Mouse (Mus musculus) retina, embryonic 14.5 days (tissue): Measurements from ENCODE around the gene Gpc6.

Source experiments
- DNase-seq: peaks from one replicate; pipeline ENCODE4 v3.0.0-alpha.2; 2015; ENCODE audit warnings: low spot score

Gene Gpc6

GRCm38 (mm10) chr14:117473378-117473777, 548.3 kb downstream of the Gpc6 start:
- DNase-seq: no peak

GRCm38 (mm10) chr14:117478879-117479278, 553.8 kb downstream of the Gpc6 start:
- DNase-seq: no peak

- DNase-seq: peak; percentile 31
Measured at GRCm38 (mm10) chr14:117487161-117487754, 562.1 kb downstream of the Gpc6 start.

- DNase-seq: no peak
Measured at GRCm38 (mm10) chr14:117490469-117490868, 565.4 kb downstream of the Gpc6 start.

GRCm38 (mm10) chr14:117495118-117495517, 570.0 kb downstream of the Gpc6 start:
- DNase-seq: no peak

- DNase-seq: no peak
Measured at GRCm38 (mm10) chr14:117498785-117499184, 573.7 kb downstream of the Gpc6 start.

GRCm38 (mm10) chr14:117499354-117499753, 574.2 kb downstream of the Gpc6 start:
- peak; percentile 10 for DNase-seq

- no peak for DNase-seq
Measured at GRCm38 (mm10) chr14:117514829-117515228, 589.7 kb downstream of the Gpc6 start.

GRCm38 (mm10) chr14:117519574-117519973, 594.5 kb downstream of the Gpc6 start:
- no peak for DNase-seq

- DNase-seq: no peak
Measured at GRCm38 (mm10) chr14:117520706-117521105, 595.6 kb downstream of the Gpc6 start.

GRCm38 (mm10) chr14:117525133-117525532, 600.0 kb downstream of the Gpc6 start:
- no peak for DNase-seq

GRCm38 (mm10) chr14:117527053-117527452, 601.9 kb downstream of the Gpc6 start:
- DNase-seq: no peak

- DNase-seq: no peak
Measured at GRCm38 (mm10) chr14:117529439-117529838, 604.3 kb downstream of the Gpc6 start.

- DNase-seq: no peak
Measured at GRCm38 (mm10) chr14:117552776-117553175, 627.7 kb downstream of the Gpc6 start.

- DNase-seq: no peak
Measured at GRCm38 (mm10) chr14:117556715-117557320, 631.7 kb downstream of the Gpc6 start.

GRCm38 (mm10) chr14:117562146-117562545, 637.0 kb downstream of the Gpc6 start:
- no peak for DNase-seq

GRCm38 (mm10) chr14:117569278-117569677, 644.2 kb downstream of the Gpc6 start:
- no peak for DNase-seq

- no peak for DNase-seq
Measured at GRCm38 (mm10) chr14:117572213-117572612, 647.1 kb downstream of the Gpc6 start.

- DNase-seq: no peak
Measured at GRCm38 (mm10) chr14:117574216-117574615, 649.1 kb downstream of the Gpc6 start.

- no peak for DNase-seq
Measured at GRCm38 (mm10) chr14:117581740-117582139, 656.6 kb downstream of the Gpc6 start.

GRCm38 (mm10) chr14:117599758-117600157, 674.6 kb downstream of the Gpc6 start:
- DNase-seq: no peak

- DNase-seq: no peak
Measured at GRCm38 (mm10) chr14:117603837-117604236, 678.7 kb downstream of the Gpc6 start.

GRCm38 (mm10) chr14:117605750-117606149, 680.6 kb downstream of the Gpc6 start:
- DNase-seq: no peak

GRCm38 (mm10) chr14:117611113-117611512, 686.0 kb downstream of the Gpc6 start:
- DNase-seq: no peak
